Mouse (Mus musculus) gastrocnemius, postnatal 25 days (tissue): ENCODE measurements around the gene Glo1. TPM values are rescaled to one million over a fixed set of nuclear protein-coding genes. Genes with fewer than 3 reads are reported as not detected.
"Not testable (repeated sequence)": the region's sequence is repeated elsewhere in the genome, so short reads cannot be mapped to it uniquely, and the experiment has no call there.

Source experiments
- DNase-seq: peaks from one replicate; pipeline ENCODE4 v3.0.0; 2022
- long read RNA-seq, 2 experiments: library from polyadenylated mRNA; stranded (forward); transcript quantifications; one replicate each; pipeline ENCODE4 v2.0.0; 2021
- total RNA-seq, 2 experiments: library from RNA; stranded (reverse); gene quantifications; 1 replicate in 1 of 2; 2 replicates in 1 of 2; pipeline ENCODE4 v1.2.3; 2021

Glo1 gene
- 100 to 1,000 TPM; 132 to 148 TPM for total RNA-seq
- long read RNA-seq, experiment 1, full-length matches to known transcripts = 427 of 453 reads
- long read RNA-seq, experiment 1, partial matches to known transcripts = 4 of 453 reads
- long read RNA-seq, experiment 1, other reads (novel, unspliced or antisense) = 22 of 453 reads
- long read RNA-seq, experiment 2, full-length matches to known transcripts = 469 of 488 reads
- long read RNA-seq, experiment 2, partial matches to known transcripts = 6 of 488 reads
- long read RNA-seq, experiment 2, other reads (novel, unspliced or antisense) = 13 of 488 reads

DNA sequence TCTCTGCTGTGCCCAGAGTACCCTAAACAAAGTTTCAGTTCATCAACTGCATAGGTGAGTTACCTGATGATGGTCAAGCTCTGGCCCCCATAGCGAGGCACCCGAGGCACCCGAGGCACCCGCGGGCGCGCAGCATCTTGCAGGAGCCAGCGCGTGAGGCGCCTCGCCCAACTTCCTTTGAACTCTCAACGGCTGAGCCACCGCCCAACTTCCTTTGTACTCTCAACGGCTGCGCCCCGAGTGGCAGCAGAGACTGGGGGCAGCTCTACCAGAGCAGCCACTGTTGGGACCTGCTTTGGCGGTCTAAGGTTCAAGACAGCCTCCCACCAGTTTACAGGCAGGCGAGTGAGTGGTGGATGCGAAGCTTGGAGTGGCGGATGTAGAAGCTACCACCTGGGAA is at the start of gene Glo1:
Glo1 (minus strand) TSS at position 153 of the 400 bp plus-strand sequence.
- not testable (repeated sequence) for DNase-seq

DNA sequence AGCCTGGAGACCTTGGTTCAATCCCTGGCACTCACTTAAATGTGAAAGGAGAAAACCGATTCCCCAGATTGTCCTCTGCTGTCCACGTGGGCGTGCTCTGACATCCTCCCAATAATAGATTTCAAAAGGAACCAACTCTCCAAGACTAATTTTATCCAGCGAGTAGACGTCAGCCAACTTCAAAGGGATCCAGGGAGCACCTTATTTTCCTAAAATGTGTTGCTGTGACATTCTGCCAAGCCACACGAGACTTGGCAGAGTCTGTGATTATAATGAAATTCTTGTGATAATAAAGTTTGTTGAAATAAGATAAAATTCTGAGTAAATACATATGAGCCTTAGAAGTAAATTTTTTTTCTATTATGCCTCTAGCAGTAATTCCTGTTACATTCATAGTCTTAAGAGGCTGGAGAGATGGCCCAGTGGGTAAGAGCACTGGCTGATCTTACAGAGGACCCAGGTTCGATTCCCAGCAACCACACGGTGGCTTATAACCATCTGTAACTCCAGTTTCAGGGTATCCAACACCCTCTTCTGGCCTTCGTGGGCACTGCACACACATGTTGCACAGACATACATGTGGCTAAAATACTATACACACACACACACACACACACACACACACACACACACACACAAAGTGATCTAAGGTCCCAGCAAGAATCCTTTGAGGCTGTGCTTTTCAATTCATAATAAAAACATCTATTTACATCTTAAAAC is 48.5 kb upstream of the Glo1 start:
- no peak for DNase-seq

GRCm38 (mm10) chr17:30673023-30673422 is 46.4 kb upstream of the Glo1 start:
- DNase-seq = no peak

GRCm38 (mm10) chr17:30672556-30672955 is 45.9 kb upstream of the Glo1 start:
- no peak for DNase-seq

GRCm38 (mm10) chr17:30664856-30665255 is 38.2 kb upstream of the Glo1 start:
- no peak for DNase-seq

DNA sequence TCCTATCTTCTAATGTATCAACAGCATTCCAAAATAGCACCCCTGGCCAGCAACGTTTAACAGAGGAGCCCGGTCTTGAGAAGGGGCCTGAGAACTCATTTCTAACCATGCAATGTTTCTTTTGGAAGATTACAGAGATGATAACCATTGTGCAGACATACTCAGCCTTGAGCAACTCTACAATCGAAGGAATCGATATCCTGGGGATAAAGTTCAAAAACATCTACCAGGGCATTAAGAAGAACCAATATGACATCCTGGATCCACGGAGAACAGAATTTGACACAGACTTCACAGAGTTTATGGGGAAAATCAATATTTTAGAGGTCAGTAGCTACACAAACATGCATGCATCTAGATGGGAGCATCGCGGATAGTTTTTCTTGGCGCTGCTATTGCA is 36.5 kb upstream of the Glo1 start:
- no peak for DNase-seq

GRCm38 (mm10) chr17:30662131-30662530 is 35.5 kb upstream of the Glo1 start:
- no peak for DNase-seq

DNA sequence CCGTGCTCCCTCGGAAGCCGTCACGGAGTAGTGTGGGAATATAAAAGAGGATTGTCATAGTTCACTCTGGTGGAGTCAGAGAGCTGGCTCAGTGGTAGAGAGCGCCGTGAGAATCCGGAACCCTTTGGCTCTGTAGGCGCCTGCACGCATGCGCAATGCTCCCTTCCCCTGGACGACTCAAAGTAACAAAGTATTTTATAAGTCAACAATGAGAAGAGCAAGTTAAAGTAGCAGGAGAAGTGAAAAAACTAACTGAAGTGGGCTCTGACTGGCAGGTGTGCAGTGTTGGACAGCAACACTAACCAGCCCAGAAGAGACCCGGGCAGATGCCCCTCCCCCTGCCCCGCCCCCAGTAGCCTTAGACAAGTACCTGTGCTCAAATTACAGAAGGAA is 31.5 kb upstream of the Glo1 start:
- peak; percentile 33 for DNase-seq

DNA sequence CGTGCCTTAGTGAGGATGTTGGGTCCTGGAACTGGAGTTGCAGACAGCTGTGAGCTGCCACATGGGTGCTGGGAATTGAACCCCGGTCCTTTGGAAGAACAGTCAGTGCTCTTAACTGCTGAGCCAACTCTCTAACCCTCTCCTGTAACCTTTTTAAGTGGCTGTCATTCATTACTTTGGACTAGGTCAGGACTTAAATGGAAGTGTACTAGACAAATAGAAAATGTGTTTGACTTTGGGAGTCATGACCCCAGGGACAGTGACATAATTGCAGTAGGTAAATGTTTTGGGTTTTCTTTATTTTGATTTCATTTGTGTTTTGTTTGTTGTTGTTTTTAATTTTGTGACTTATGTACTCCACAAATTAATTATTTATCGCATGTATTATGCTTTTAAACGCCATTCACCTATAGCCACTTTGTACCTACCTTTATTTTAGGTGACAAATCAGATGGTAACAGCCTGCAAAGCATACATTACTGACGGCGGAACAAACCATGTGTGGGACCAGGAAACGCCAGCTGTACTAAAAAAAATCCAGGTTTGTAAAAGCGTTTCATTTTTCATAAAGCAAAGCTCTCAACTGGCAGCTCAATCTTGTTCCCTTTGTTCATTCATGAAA is 31.0 kb upstream of the Glo1 start:
- no peak for DNase-seq

DNA sequence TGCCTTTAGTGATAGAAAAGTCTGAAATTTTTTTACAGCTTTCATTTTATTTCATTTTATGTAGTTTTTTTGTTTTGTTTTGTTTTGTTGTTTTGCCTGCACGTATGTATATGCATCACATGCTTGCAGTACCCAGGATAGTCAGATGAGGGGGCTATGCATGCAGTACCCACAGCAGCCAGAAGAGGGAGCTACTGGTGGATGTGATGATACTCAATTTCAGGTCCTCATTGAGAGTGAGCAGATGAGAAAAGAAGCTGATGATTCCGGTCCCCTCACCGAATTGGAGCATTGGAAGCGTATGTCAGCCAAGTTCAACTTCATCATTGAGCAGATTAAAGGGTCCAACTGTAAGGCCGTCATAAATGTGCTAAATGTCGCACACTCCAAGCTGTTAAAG is 26.3 kb upstream of the Glo1 start:
- DNase-seq = no peak

DNA sequence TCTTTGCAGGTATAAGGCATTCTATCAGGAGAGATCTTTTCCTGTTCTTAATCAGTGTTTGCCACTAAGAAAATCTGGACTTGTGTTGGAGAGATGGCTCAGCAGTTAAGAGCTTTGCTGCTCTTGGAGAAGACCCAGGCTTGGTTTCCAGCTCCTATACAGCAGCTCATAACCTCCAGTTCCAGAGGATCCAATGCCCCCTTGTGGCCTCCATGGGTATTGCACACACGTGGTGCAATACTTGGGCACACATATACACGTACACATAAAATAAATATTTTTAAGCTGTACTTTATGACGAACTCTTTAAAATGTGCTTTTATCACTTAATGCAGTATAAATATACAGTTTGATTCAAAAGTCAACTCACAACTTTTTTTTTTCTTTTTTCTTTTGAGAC is 22.1 kb upstream of the Glo1 start:
- DNase-seq = no peak

DNA sequence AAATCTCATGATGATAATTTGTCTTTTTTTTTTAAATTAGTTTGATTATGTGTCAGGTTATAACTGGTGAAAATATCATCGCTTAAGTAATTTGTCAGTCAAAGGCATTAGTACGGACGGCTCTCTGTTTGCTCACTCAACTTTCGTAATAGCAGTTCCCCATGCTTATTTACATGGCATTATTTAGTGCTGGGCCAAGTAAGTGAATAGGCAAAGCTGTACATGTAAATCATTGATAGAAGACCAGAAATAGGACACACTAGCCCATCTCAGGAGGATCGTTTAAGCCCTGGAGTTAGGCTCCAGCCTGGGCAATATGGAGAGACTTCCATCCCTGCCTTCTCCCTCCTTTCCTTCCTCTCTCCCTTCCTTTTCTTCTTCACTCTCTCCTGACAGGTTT is 14.2 kb upstream of the Glo1 start:
- no peak for DNase-seq

- DNase-seq = no peak
These were observed 12.3 kb upstream of the Glo1 start for GRCm38 (mm10) chr17:30638996-30639395.

GRCm38 (mm10) chr17:30637714-30638113 is 11.0 kb upstream of the Glo1 start:
- no peak for DNase-seq

DNA sequence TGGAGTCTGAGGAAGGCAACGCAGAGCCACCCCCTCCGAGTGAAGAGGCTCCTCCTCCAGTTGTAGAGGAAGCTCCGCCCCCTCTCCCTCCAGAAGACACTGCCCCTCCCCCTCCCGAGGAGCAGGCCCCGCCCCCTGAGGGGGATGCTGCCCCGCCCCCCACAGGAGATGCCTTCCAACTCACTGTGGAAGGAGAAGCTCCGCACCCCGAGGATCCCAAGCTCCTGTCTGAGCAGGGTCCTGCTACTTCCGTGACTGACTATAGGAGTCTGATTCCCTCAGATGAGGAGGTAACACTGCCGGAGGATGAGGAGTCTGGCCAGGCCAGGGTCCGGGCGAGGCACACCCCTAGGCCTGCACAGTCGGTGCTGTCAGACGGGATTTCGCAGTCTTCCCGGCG is 8.7 kb upstream of the Glo1 start:
- DNase-seq = no peak

DNA sequence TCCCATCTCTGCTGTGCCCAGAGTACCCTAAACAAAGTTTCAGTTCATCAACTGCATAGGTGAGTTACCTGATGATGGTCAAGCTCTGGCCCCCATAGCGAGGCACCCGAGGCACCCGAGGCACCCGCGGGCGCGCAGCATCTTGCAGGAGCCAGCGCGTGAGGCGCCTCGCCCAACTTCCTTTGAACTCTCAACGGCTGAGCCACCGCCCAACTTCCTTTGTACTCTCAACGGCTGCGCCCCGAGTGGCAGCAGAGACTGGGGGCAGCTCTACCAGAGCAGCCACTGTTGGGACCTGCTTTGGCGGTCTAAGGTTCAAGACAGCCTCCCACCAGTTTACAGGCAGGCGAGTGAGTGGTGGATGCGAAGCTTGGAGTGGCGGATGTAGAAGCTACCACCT is 2.5 kb downstream of the Glo1 start, which contains the start of gene Dnah8:
Dnah8 (plus strand) TSS at position 223 of the 400 bp plus-strand sequence.
- not testable (repeated sequence) for DNase-seq

DNA sequence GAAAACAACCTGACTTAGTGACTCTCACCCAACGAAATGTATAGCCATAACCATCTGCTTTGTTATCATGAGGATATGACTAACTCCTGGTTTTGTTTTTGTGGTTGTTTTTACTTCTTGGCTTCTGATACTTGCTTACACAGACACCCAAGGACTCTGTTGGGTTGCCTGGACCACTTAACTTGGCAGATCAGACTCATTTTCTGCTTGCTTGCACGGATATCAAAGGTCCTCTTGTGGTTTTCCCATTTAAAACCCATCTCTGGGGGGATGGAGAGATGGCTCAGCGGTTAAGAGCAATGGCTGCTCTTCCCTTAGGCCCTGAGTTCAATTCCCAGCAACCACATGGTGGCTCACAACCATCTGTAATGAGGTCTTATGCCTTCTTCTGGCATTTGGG is 3.5 kb downstream of the Glo1 start:
- DNase-seq = no peak

GRCm38 (mm10) chr17:30621450-30621849 is 5.2 kb downstream of the Glo1 start:
- DNase-seq = no peak

GRCm38 (mm10) chr17:30620548-30620947 is 6.1 kb downstream of the Glo1 start:
- no peak for DNase-seq

DNA sequence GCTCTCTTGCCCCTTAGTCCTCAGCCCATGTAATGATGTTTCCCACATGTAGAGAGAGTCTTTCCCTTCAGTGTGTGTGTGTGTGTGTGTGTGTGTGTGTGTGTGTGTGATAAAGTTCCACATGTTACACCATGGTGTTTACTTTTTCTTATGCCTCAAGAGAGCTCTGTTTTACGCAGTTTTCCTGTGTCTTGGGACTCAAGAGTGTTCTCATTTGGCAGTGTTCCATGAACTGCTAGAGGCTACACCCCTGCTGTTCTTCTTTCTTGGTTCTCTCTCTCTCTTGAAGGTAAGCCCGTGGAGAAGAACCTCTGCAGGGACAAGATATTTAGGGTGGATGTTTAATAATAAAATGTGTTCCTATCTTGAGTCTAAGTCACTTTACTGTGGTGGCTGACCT is 7.5 kb downstream of the Glo1 start:
- DNase-seq = no peak

- no peak for DNase-seq
These were observed 8.4 kb downstream of the Glo1 start for GRCm38 (mm10) chr17:30618136-30618891.

DNA sequence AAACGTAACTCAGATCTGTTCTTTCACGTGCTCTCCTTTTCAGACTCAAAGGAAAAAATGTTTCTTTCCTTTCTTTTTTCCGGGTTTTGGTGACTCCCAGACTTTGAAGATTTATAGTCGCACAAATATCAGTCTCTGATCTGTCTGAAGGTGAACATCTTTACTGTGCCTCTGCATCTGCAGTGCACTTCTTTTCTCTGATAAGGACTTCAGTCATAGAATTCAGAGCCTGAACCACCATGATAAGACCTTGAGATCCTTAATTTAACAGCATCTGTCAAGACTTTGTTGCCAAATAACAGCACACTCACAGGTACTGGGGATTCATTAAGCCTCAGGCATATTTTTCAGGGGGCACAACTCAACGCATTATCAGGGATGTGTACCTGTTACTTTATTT is 10.5 kb downstream of the Glo1 start:
- DNase-seq = no peak

GRCm38 (mm10) chr17:30613350-30613749 is 13.3 kb downstream of the Glo1 start:
- DNase-seq = no peak
